Mouse (Mus musculus): ENCODE measurements at regions not wholly inside any gene's neighbourhood (a gene's known extent, or its start where the extent isn't known, plus 50 kb on each side); places are given as distances from the start of the nearest gene placed in this dataset.

DNA sequence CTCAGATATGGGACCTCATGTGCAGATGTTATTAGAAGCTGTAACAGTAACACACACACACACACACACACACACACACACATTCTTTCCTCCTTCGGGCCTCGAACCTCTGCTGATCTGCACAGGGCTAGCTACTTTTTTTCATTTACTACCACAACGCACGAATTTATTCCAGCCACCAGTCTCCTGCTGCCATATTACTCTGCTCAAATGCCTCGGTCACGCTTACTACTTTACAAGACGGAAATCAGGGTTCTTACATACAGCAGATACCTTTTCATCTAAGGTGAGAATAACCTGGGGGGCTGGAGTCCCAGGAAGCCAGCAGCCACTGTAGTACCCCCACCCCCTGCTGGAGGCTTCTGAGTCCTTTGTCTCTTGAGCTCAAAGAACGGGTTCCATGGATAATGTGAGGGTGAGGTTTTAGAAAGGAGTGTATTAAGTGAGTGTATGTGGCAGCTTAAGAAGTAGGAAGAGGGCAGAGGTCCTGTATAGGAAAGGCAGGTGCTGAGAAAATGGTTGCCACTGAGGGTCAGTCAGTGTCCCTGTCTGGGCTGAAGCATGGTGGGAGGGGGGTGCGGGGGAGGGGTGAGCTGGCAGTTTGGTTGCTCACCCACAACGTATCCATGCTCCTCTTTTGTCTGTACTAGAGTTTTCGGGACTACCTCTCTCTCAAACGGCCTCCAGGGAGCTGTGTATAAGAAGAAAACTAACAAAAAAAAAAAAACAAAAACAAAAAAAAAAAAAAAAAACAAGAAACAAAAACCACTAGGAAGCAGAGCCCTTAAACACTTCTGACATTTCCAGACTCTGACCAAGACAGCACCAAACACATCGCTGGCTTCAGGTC lies 56.3 kb upstream of the Cpm start:
- TF ChIP-seq POLR2A (IDR thresholded peaks at IDR 0.05; ENCODE audit: low read depth, low read length), result no peak
- no peak for TF ChIP-seq CTCF (IDR thresholded peaks at IDR 0.05; ENCODE audit: borderline replicate concordance, insufficient read depth, low read length)
